Mouse (Mus musculus): ENCODE data around the gene B4galt3.

Gene B4galt3

DNA sequence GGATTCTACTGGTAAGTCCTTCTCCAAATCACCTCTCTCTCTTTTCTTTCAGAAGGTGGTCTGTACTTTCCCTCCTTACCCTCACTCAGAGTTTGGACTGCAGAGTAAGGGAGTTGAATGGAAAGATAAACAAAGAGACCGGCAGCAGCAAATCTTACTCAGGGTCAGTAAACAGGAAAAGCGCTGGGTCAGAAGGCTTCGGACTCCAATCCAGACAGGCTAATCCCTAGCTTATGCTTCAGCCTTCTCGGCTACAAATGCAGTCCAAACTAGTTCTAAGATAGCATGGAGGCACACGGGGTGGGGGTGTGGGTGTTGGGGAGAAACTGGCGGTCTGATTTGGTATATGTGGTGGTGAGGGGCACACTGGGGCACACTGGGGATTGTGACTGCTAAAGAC lies 32.7 kb upstream of the B4galt3 start:
- in situ Hi-C loops (cut with MboI; ENCODE audit: unreplicated experiment in 2 of 2): loop anchor here (25.0 kb wide), 2 partner anchors 225 to 600 kb away; partner anchors contain the start of genes Fcgr4 (in 1 of the 2) and Olfml2b (in 1 of the 2)

DNA sequence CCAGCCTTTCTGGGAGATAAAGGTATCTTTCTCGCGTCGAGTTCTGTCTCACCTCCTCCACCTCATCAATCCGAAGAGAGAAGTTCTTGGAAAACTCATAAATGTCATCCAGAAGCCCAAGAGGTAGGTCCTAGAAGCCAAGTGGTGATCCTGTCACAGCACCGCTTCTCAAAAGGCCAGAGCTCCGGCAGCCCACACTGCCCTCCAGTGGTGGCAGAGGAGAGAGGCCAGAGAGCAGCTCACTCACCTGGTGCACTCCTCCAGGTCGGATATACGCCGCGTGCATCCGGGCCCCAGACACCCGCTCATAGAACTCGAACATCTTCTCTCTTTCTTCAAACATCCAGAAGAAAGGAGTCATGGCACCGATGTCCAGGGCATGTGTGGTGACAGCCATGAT lies 31.7 kb upstream of the B4galt3 start:
- in situ Hi-C loops (cut with MboI; ENCODE audit: unreplicated experiment in 2 of 2): loop anchor here (25.0 kb wide), 2 partner anchors 226 to 601 kb away; partner anchors contain the start of genes Fcgr4 (in 1 of the 2) and Olfml2b (in 1 of the 2)

DNA sequence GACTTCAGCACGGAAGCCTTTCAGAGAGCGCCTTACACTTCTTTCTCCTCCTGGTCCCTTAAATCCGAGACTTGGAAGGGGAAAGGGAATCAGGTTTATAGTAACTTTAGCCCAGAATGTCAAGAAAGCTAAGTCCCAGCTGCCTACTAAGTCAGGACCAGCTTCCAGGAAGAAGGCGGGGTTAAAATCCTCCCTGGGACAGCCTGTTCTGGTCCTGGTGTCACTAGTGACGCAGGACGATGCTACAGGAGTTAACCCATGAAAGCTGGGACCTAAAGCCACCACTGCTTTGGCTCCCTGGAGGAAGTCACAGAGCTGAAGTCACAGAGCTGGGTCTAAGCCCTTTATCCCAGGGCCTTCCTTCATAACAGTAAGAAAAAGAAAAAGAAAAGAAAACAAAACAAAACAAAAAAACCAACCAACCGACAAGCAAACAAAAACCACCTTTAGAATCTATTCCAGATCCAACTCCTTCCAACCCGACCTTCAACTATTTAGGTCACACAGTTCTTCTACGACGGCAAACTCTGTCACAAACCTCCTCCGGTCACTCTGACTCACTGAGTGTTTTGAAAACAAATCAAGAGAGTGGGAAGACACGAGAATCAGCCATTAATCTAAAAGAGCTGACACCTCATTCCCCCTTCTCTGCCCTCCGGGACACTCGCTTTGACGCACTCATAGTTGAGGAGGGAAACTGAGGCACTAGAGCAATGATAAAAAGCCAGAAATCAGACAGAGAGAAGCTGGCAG lies 30.0 kb upstream of the B4galt3 start:
- in situ Hi-C loops (cut with MboI; ENCODE audit: unreplicated experiment in 2 of 2): loop anchor here (25.0 kb wide), 2 partner anchors 228 to 603 kb away; partner anchors contain the start of genes Fcgr4 (in 1 of the 2) and Olfml2b (in 1 of the 2)

DNA sequence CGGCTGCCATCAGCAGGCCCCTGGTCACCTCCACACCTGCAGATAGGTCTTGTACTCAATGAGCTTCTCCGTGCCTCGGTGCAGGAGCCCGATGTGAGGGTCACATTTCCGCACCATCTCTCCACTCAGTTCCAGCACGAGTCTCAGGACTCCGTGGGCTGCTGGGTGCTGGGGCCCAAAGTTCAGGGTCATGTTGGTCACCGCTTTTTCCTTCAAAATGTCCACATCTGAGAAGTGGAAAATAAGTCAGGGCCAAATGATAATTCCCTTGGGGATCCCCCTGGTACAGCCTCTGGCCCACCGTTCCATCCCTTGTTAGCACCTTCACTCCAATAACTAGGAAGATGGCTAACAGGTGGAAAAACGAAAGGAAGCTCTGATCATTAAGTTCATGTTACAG lies 29.2 kb upstream of the B4galt3 start:
- in situ Hi-C loops (cut with MboI; ENCODE audit: unreplicated experiment in 2 of 2): loop anchor here (25.0 kb wide), 2 partner anchors 229 to 604 kb away; partner anchors contain the start of genes Fcgr4 (in 1 of the 2) and Olfml2b (in 1 of the 2)

DNA sequence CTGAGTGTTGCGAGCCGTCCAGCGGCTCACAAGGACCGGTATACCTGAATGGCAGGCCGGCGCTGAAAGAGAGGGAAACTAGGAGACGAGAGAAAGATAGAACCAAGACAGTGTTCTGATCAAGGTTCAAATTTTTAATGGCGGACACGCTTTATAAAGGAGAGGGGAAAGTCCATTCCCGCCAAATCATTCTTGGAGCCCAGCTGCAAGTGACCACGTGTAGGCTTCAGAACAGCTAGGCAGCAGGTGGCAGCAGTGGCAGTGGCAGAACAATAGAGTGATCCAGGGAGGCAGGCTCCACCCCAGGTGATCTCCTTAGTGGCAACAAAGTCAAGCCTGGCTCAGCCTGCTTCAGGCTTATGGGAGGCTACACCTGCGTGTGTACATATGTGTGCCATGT lies 28.2 kb upstream of the B4galt3 start:
- in situ Hi-C loops (cut with MboI; ENCODE audit: unreplicated experiment in 2 of 2): loop anchor here (25.0 kb wide), 2 partner anchors 230 to 605 kb away; partner anchors contain the start of genes Fcgr4 (in 1 of the 2) and Olfml2b (in 1 of the 2)

DNA sequence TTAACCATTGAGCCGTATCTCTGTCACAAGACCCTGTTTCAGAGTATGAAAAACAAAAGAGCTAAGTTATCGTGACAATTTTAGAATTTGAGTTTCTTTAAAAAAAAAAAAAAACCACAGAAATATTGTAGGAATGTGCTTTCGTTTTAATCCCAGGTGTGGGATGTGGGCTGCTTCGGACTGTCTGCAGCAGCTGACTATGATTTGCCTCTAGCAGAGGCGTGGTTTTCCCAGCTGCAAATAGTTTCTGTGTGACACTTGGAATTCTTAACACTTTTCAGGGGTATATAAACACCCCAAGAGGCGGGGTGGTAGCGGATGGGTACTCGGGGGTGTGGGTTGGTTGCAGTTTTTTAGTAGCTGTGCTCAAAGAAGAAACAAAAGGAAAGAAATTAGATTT lies 24.8 kb upstream of the B4galt3 start:
- in situ Hi-C loops (cut with MboI; ENCODE audit: unreplicated experiment in 2 of 2): loop anchor here (25.0 kb wide), 2 partner anchors 233 to 608 kb away; partner anchors contain the start of genes Fcgr4 (in 1 of the 2) and Olfml2b (in 1 of the 2)

DNA sequence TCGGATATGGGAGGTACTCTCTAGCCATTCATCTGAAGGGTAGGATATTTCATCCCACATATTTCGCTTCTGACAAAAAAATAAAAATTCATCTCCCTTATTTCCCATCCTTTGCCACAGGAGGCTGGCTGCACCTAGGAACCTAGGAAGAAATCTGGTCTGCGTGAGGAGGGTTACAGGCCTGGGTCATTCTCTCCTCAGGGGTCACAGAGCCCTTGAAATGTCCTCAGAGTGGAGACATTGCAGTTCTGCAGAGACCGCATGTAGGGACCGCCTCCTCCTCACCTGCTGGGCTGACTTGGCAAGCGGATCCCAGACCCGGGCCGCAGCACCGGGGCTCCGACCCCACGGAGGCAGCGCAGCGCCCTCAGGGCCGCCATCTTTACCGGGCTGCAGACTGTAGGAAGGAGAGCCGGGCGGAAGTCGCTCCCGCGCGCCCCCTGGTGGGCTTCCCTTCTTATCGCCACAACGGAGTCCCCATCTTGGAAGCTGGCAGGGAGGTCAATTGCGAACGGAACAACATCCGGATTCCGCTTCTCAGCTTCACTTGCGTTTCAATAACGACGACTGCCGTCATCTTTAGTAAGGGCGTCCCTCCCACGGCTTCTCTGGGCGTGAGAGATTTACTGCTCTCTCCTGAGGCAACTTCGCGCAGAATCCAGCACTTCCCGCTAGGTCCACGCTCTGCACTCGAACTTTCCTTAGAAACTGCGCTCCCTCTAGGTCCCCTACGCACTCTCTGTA lies 23.2 kb upstream of the B4galt3 start:
- in situ Hi-C loops (cut with MboI; ENCODE audit: unreplicated experiment in 2 of 2): loop anchor here (25.0 kb wide), 2 partner anchors 235 to 610 kb away; partner anchors contain the start of genes Fcgr4 (in 1 of the 2) and Olfml2b (in 1 of the 2)

DNA sequence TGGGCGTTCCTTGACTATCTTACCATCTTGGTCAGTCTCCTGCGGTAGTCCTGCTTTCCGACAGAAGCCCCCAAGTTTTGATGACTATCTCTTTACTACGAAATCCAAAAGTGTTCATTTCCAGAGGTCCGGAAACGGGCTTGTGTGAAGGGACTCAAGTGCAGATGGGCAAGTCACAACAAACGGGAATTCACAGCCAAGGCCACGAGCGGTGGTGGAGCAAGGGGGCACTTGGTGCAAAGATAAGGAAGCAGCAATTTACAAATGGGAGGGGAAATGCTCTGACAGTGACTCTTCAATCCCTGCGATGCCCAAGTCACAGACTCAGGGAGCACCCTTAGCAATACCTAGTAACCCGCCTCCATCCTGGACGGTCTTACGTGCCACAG lies 22.7 kb upstream of the B4galt3 start:
- in situ Hi-C loops (cut with MboI; ENCODE audit: unreplicated experiment in 2 of 2): loop anchor here (25.0 kb wide), 2 partner anchors 235 to 610 kb away; partner anchors contain the start of genes Fcgr4 (in 1 of the 2) and Olfml2b (in 1 of the 2)

DNA sequence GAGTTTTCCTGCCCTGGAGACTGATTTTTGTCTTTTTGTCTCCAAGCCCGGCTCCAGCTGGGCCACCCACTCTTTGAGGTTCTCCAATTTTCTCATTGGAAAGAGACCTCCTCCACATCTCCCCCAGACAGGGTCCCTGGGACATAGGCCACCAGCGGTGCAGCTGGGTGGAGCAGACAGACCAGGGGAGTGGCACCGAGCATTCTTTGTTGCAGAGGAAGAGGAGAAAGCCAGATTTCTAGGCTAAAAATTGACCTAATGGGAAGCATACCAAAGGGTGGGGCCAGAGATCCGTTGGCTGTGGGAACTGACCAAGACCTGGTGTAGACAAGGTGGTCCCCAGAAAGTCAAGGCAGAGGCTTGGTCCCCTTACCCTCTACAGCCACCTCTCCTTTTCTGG lies 22.2 kb upstream of the B4galt3 start:
- in situ Hi-C loops (cut with MboI; ENCODE audit: unreplicated experiment in 2 of 2): loop anchor here (25.0 kb wide), 2 partner anchors 236 to 611 kb away; partner anchors contain the start of genes Fcgr4 (in 1 of the 2) and Olfml2b (in 1 of the 2)

DNA sequence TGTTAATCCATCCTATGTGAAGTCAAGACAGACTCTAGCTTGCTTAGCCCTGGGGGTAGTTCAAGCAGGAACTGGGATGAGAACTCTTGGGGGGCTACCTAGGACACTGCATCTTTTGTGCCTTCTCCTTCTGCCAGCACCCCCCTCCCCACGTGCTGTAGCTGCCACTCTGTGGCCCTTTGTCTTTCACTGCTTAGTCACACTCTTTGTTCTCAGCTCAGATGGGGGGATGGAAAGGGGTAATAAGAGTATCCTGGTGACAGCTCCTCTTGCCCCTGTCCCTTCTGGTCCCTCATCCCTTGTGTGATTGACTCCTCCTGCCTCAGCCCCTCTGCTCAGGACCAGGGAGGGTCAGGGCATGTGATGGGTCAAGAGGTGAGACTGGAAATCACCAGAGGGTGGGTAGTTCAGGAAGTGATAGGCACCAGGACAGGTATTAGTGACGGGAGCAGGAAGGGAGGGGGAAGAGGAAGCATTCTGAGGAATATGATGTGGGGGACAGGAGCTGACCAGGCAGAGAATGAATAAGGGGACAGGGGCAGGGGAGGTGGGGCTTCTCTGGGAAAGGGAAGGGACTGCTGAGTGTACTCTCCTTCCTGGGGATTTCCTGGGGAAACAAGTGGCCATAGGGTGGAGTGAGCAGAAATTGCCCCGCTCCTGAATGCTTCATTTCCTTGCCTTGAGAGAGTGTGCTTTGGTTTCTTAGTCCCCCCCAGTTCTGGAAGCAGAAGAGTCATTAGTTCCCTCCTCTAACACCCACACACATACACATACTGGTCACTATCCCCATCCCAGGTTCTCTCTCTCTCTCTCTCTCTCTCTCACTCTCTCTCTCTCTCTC lies 21.5 kb upstream of the B4galt3 start:
- in situ Hi-C loops (cut with MboI; ENCODE audit: unreplicated experiment in 2 of 2): loop anchor here (25.0 kb wide), 2 partner anchors 236 to 611 kb away; partner anchors contain the start of genes Fcgr4 (in 1 of the 2) and Olfml2b (in 1 of the 2)

DNA sequence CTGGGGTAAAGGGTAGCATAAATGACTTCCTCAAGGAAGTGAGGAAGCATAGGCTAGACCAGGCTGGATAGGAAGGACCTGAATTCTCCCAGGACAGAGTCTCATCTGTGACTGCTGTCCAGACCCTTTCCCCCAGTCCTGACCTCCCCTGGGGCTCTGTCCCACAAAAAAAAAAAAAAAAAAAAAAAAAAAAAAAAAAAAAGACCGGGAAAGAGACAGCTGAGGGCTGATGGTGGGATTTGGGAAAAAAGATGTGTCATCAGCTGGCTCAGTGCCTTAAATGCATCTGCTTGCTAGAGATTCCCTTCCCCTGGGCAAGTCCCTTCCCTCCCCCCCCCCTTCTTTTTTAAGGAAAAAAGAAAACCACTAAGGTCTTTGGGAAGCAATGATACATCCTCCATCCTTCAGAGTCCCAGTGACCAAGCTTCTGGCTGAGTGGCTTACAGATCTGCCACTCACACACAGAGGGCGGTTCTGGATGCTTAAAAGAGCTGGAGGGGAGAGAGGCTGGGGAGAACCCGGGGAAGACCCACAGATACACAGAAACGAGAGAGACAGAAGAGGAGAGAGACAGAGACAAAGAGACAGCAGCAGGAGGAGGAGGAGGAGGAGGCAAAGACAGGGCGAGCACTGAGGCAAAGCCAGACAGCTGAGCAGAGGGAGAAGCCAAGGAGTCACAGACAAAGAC lies 20.1 kb upstream of the B4galt3 start, which contains the start of gene Adamts4:
Adamts4 (plus strand) TSS at position 509 of the 688 bp plus-strand sequence.
- in situ Hi-C loops (cut with MboI; ENCODE audit: unreplicated experiment in 2 of 2): loop anchor here (5.0 to 25.0 kb wide), 5 partner anchors 133 to 613 kb away; partner anchors contain the start of genes Olfml2b (in 2 of the 2) and Fcgr4 (in 1 of the 2)

DNA sequence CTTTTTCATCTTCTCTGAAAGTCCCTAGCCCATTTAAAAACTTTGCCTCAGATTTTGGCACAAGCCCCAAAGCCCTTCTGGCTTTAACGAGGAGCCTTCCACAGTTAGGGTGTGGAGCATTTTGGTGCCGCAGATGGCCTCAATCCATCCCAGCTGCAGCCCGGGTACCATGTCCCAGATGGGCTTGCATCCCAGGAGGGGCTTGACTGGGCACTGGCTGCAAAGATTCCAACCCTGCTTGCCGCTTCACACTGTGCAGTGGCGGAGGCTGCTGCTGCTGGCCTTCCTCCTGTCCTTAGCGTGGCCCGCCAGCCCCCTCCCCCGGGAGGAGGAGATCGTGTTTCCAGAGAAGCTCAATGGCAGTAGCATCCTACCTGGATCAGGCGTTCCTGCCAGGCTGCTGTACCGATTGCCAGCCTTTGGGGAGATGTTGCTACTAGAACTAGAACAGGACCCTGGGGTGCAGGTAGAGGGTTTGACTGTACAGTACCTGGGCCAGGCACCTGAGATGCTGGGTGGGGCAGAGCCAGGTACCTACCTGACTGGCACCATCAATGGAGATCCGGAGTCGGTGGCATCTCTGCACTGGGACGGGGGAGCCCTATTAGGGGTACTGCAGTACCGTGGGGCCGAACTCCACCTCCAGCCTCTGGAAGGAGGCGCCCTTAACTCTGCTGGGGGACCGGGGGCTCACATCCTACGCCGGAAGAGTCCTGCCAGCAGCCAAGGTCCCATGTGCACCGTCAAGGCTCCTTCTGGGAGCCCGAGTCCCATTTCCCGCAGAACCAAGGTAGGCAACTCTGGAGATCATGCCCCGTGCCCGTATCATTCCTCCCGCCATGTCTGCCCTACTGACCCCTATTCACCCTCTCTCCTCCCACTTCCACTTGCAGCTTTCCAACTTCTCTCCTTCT lies 19.2 kb upstream of the B4galt3 start, which contains the start of gene Ndufs2:
Ndufs2 (minus strand) TSS at position 709 of the 914 bp plus-strand sequence.
- in situ Hi-C loops (cut with MboI; ENCODE audit: unreplicated experiment in 2 of 2): loop anchor here (5.0 to 25.0 kb wide), 4 partner anchors 134 to 614 kb away; partner anchors contain the start of gene Olfml2b (in 1 of the 2)

DNA sequence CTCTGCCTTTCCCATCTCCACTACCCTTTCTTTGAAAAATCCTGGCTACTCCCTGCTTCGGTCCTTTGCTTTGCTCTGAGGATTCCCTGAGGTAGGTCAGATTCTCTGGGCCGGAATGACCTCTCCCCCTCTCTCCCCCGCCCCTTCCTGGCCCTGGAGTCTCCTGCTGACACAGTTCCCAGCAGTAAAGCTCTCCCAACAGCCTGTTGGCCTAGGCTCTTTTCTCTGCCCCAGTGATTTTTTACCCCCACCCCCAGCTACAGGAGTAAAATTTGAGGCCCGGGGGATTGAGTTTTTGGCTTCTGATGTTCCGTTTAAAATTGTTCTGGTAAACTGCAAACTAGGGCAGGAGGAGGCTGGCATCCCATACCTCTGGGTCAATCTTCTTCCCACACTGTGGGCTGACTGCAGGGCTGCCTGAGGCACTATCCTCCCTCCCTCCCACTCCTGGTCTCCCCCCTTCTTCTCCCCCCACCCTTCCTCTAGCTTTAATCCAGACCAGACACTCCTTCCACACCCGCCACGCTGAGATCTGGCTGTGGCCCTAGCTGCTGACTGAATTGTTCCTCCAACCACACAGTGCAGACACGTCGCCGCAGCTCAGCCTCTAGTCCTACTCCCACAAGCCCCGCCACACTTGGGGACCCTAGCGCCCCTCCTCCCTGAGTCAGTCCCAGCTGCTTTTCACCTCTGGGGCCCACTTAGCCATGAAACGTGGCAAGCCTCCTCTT lies 18.4 kb upstream of the B4galt3 start:
- in situ Hi-C loops (cut with MboI; ENCODE audit: unreplicated experiment in 2 of 2): loop anchor here (5.0 to 25.0 kb wide), 4 partner anchors 134 to 614 kb away; partner anchors contain the start of gene Olfml2b (in 1 of the 2)

DNA sequence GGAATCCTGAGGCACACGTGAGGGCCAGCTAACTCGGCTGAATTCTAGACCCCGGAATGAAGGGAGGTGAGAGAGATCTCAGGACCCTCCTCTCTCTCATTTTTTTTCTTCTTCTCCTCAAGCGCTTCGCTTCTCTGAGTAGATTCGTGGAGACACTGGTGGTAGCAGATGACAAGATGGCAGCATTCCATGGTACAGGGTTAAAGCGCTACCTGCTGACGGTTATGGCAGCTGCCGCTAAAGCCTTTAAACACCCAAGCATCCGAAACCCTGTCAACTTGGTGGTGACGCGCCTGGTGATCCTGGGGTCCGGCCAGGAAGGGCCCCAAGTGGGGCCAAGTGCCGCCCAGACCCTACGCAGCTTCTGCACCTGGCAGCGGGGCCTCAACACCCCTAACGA lies 17.7 kb upstream of the B4galt3 start:
- in situ Hi-C loops (cut with MboI; ENCODE audit: unreplicated experiment in 2 of 2): loop anchor here (5.0 to 25.0 kb wide), 4 partner anchors 135 to 615 kb away; partner anchors contain the start of gene Olfml2b (in 1 of the 2)

DNA sequence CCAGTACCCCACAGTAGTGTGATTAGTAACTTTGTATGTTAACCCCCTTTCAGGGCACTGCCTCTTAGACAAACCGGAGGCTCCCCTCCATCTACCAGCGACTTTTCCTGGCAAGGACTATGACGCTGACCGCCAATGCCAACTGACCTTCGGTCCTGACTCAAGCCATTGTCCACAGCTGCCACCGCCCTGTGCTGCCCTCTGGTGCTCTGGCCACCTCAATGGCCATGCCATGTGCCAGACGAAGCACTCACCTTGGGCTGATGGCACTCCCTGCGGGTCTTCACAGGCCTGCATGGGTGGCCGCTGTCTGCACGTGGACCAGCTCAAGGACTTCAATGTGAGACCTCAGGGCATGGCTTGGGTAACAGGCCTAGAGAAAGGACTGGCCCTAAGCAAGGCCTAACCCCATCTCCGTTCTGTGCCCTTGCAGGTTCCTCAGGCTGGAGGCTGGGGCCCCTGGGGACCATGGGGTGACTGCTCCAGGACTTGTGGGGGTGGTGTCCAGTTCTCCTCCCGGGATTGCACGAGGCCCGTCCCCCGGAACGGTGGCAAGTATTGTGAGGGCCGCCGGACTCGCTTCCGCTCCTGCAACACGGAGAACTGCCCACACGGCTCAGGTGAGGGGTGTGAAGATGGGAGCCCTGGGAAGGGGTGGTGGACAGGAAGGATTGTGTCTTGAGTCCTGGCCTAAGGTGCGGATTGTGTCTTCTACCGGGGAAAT lies 13.9 kb upstream of the B4galt3 start:
- in situ Hi-C loops (cut with MboI; ENCODE audit: unreplicated experiment in 2 of 2): loop anchor here in 1 of 2 experiments (10.0 to 25.0 kb wide), 2 partner anchors 361 to 619 kb away; partner anchors contain the start of gene Olfml2b
